Mouse (Mus musculus) WW6 (cell line): Measurements from ENCODE around the gene Tgfbr3l.

Experiments used
- DNase-seq: peaks from one replicate; pipeline ENCODE4 v3.0.0-alpha.2; 2013; ENCODE audit warnings: low read depth, low spot score

Gene Tgfbr3l

GRCm38 (mm10) chr8:4247951-4248540 lies at the start of gene Tgfbr3l:
Tgfbr3l (plus strand) TSS chr8:4248214.
- DNase-seq = no peak

- no peak for DNase-seq
Observed at GRCm38 (mm10) chr8:4201321-4201720, 46.7 kb upstream of the Tgfbr3l start.

GRCm38 (mm10) chr8:4205246-4206123 lies 42.5 kb upstream of the Tgfbr3l start:
- DNase-seq = no peak

- no peak for DNase-seq
Observed at GRCm38 (mm10) chr8:4206182-4207015, 41.6 kb upstream of the Tgfbr3l start.

GRCm38 (mm10) chr8:4207016-4207350 lies 41.0 kb upstream of the Tgfbr3l start:
- no peak for DNase-seq

GRCm38 (mm10) chr8:4211097-4211496 lies 36.9 kb upstream of the Tgfbr3l start:
- DNase-seq = no peak

GRCm38 (mm10) chr8:4212809-4213209 lies 35.2 kb upstream of the Tgfbr3l start:
- no peak for DNase-seq

GRCm38 (mm10) chr8:4213210-4214005 lies 34.6 kb upstream of the Tgfbr3l start:
- DNase-seq = no peak

- DNase-seq = no peak
Observed at GRCm38 (mm10) chr8:4214006-4214980, 33.7 kb upstream of the Tgfbr3l start.

GRCm38 (mm10) chr8:4216296-4216695 lies 31.7 kb upstream of the Tgfbr3l start:
- DNase-seq = no peak

GRCm38 (mm10) chr8:4216791-4217621 lies 31.0 kb upstream of the Tgfbr3l start, which contains the start of gene Prr36:
Prr36 (minus strand) TSS chr8:4217459.
- DNase-seq = peak; percentile 75

- DNase-seq = no peak
Observed at GRCm38 (mm10) chr8:4219617-4220016, 28.4 kb upstream of the Tgfbr3l start.

- DNase-seq = no peak
Observed at GRCm38 (mm10) chr8:4222059-4222458, 26.0 kb upstream of the Tgfbr3l start.

- no peak for DNase-seq
Observed at GRCm38 (mm10) chr8:4226323-4226722, 21.7 kb upstream of the Tgfbr3l start.

GRCm38 (mm10) chr8:4226739-4227347 lies 21.2 kb upstream of the Tgfbr3l start, which contains the start of gene Lrrc8e:
Lrrc8e (plus strand) TSS chr8:4226827.
- no peak for DNase-seq

GRCm38 (mm10) chr8:4227919-4228318 lies 20.1 kb upstream of the Tgfbr3l start:
- no peak for DNase-seq

GRCm38 (mm10) chr8:4229784-4230183 lies 18.2 kb upstream of the Tgfbr3l start:
- no peak for DNase-seq

- DNase-seq = no peak
Observed at GRCm38 (mm10) chr8:4230612-4231351, 17.2 kb upstream of the Tgfbr3l start.
